Mouse (Mus musculus) MEL (cell line): Measurements from ENCODE around the gene Unc5cl. TPM values are rescaled to one million over a fixed set of nuclear protein-coding genes. Genes with fewer than 3 reads are reported as not detected.

Source experiments
- DNase-seq: peaks from one replicate; pipeline ENCODE4 v3.0.0; 2011; ENCODE audit warnings: low read depth, low spot score
- H3K27ac ChIP-seq: 2 replicates; pipeline ENCODE4 v1.5.1; 2012; ENCODE audit warnings: low read depth, mild to moderate bottlenecking, control low read depth, low read length, moderate library complexity; ENCODE audit not compliant: control insufficient read depth
- H3K27me3 ChIP-seq, 2 experiments: fragments of 150-350 bp in 1 of 2; sonication (generic) in 1 of 2; 2 replicates each; pipeline ENCODE4 v1.6.1; 2012; ENCODE audit warnings: low read length in 2 of 2, mild to moderate bottlenecking in 2 of 2, improper control_type of control experiment in 1 of 2, moderate library complexity in 1 of 2; ENCODE audit not compliant: insufficient read depth in 2 of 2, control insufficient read depth in 1 of 2
- H3K36me3 ChIP-seq, 2 experiments: 2 replicates each; pipeline ENCODE4 v1.6.1; 2012 to 2014; ENCODE audit warnings: low read length in 2 of 2, improper control_type of control experiment in 1 of 2, inconsistent platforms in 1 of 2, mild to moderate bottlenecking in 1 of 2; ENCODE audit not compliant: insufficient read depth in 2 of 2, control insufficient read depth in 1 of 2
- H3K4me1 ChIP-seq, 2 experiments: fragments of 150-350 bp in 1 of 2; sonication (generic) in 1 of 2; 2 replicates each; pipeline ENCODE4 v1.6.1; 2012; ENCODE audit warnings: low read length in 2 of 2, improper control_type of control experiment in 1 of 2, mild to moderate bottlenecking in 1 of 2; ENCODE audit not compliant: insufficient read depth in 2 of 2, control insufficient read depth in 1 of 2
- H3K4me3 ChIP-seq, 2 experiments: fragments of 150-350 bp in 1 of 2; sonication (generic) in 1 of 2; 2 replicates each; pipeline ENCODE4 v1.5.1; 2012; ENCODE audit warnings: low read depth in 2 of 2, low read length in 2 of 2, mild to moderate bottlenecking in 2 of 2, moderate library complexity in 2 of 2, control low read depth in 1 of 2, improper control_type of control experiment in 1 of 2; ENCODE audit not compliant: control insufficient read depth in 1 of 2, insufficient read depth in 1 of 2
- H3K79me2 ChIP-seq: 2 replicates; pipeline ENCODE4 v1.6.1; 2012; ENCODE audit warnings: mild to moderate bottlenecking, low read length, moderate library complexity; ENCODE audit not compliant: control insufficient read depth, poor library complexity, insufficient read depth
- H3K9ac ChIP-seq: 2 replicates; pipeline ENCODE4 v1.6.1; 2012; ENCODE audit warnings: low read depth, mild to moderate bottlenecking, control low read depth, low read length, moderate library complexity; ENCODE audit not compliant: control insufficient read depth, poor library complexity, severe bottlenecking
- H3K9me3 ChIP-seq: fragments of 150-350 bp; sonication (generic); replicated peaks from 2 replicates; pipeline ENCODE4 v1.6.1; 2012; ENCODE audit warnings: mild to moderate bottlenecking, low read length, improper control_type of control experiment, moderate library complexity; ENCODE audit not compliant: insufficient read depth
- CHD1 ChIP-seq: IDR thresholded peaks from 2 replicates; pipeline ENCODE4 v1.6.1; 2012; ENCODE audit warnings: low read depth, mild to moderate bottlenecking, inconsistent platforms, low read length, improper control_type of control experiment
- CHD2 ChIP-seq: IDR thresholded peaks from 2 replicates; pipeline ENCODE4 v1.6.1; 2011; ENCODE audit warnings: low read length, improper control_type of control experiment
- ELF1 ChIP-seq: IDR thresholded peaks from 2 replicates; pipeline ENCODE4 v1.6.1; 2014; ENCODE audit warnings: low read depth, mild to moderate bottlenecking, inconsistent platforms, low read length, improper control_type of control experiment, moderate library complexity
- ETS1 ChIP-seq: IDR thresholded peaks from 2 replicates; pipeline ENCODE4 v1.6.1; 2012; ENCODE audit warnings: low read depth, mild to moderate bottlenecking, inconsistent platforms, low read length, improper control_type of control experiment, moderate library complexity
- GABPA ChIP-seq: IDR thresholded peaks from 2 replicates; pipeline ENCODE4 v1.6.1; 2012; ENCODE audit warnings: low read depth, mild to moderate bottlenecking, inconsistent platforms, low read length, improper control_type of control experiment, moderate library complexity
- HCFC1 ChIP-seq: IDR thresholded peaks from 2 replicates; pipeline ENCODE4 v1.6.1; 2012; ENCODE audit warnings: low read depth, mild to moderate bottlenecking, inconsistent platforms, low read length, improper control_type of control experiment, moderate library complexity
- MAZ ChIP-seq: IDR thresholded peaks from 2 replicates; pipeline ENCODE4 v1.6.1; 2012; ENCODE audit warnings: low read depth, mild to moderate bottlenecking, inconsistent platforms, low read length, improper control_type of control experiment
- MYC ChIP-seq: IDR thresholded peaks from 2 replicates; pipeline ENCODE4 v1.6.1; 2011; ENCODE audit warnings: low read depth, mild to moderate bottlenecking, low read length, improper control_type of control experiment, moderate library complexity
- POLR2A ChIP-seq, 2 experiments: IDR thresholded peaks; 2 replicates each; pipeline ENCODE4 v1.6.1; 2011 to 2012; ENCODE audit warnings: low read length in 2 of 2, mild to moderate bottlenecking in 2 of 2, control low read depth in 1 of 2, improper control_type of control experiment in 1 of 2, low read depth in 1 of 2, moderate library complexity in 1 of 2; ENCODE audit not compliant: control insufficient read depth in 1 of 2, insufficient read depth in 1 of 2, poor library complexity in 1 of 2
- POLR2AphosphoS5 ChIP-seq: IDR thresholded peaks from 2 replicates; pipeline ENCODE4 v1.6.1; 2012; ENCODE audit warnings: low read depth, borderline replicate concordance, mild to moderate bottlenecking, inconsistent platforms, low read length, moderate library complexity, mixed read lengths
- SIN3A ChIP-seq: IDR thresholded peaks from 2 replicates; pipeline ENCODE4 v1.6.1; 2012; ENCODE audit warnings: low read length, improper control_type of control experiment, inconsistent platforms
- SMC3 ChIP-seq: IDR thresholded peaks from 2 replicates; pipeline ENCODE4 v1.6.1; 2011; ENCODE audit warnings: low read depth, low read length, improper control_type of control experiment
- TAL1 ChIP-seq: IDR thresholded peaks from 2 replicates; pipeline ENCODE4 v1.6.1; 2012; ENCODE audit warnings: mild to moderate bottlenecking, inconsistent platforms, low read length, moderate library complexity, mixed read lengths
- ZKSCAN1 ChIP-seq: IDR thresholded peaks from 2 replicates; pipeline ENCODE4 v1.6.1; 2012; ENCODE audit warnings: low read depth, mild to moderate bottlenecking, inconsistent platforms, low read length, improper control_type of control experiment, moderate library complexity
- polyA plus RNA-seq, 2 experiments: library from polyadenylated mRNA; stranded (reverse) in 1 of 2; unstranded in 1 of 2; fragments of >175 nt in 1 of 2; fragments of >200 nt in 1 of 2; gene quantifications; 2 replicates each; pipeline versions ENCODE4 v1.2.1 to v1.2.4; 2012; ENCODE audit warnings: low replicate concordance in 2 of 2, low read depth in 1 of 2; ENCODE audit not compliant: insufficient read length in 2 of 2, insufficient read depth in 1 of 2, missing spikeins in 1 of 2
- total RNA-seq: library from RNA; depleted of rRNA; stranded (reverse); fragments of 300-350 nt; gene quantifications from 2 replicates; pipeline ENCODE4 v1.2.3, GENCODE M21; 2012

Unc5cl gene
- total and polyA plus RNA-seq, 3 experiments = 4.7 to 7.7 TPM; not detected in 1

GRCm38 (mm10) chr17:48520352-48520751 lies 65.7 kb downstream of the Unc5cl start:
- no peak overlapping the region for H3K9ac ChIP-seq
- no peaks in the 10 kb centered on the region for H3K27me3 ChIP-seq
- no peak for TF ChIP-seq POLR2AphosphoS5
- TF ChIP-seq MAZ = no peak
- TF ChIP-seq SMC3 = no peak
- TF ChIP-seq TAL1 = no peak
- TF ChIP-seq POLR2A (IDR thresholded peaks at IDR 0.05; ENCODE audit: control insufficient read depth in 1 of 2, insufficient read depth in 1 of 2, low read depth in 1 of 2, low read length in 2 of 2, poor library complexity in 1 of 2) = no peak
- no peak for TF ChIP-seq CHD2
- no peak for TF ChIP-seq ETS1
- TF ChIP-seq HCFC1 = no peak
- TF ChIP-seq SIN3A = no peak
- no peak for TF ChIP-seq MYC
- TF ChIP-seq ZKSCAN1 = no peak
- TF ChIP-seq CHD1 = no peak
- TF ChIP-seq, all 39 proteins: peak for 0
- H3K4me3 ChIP-seq = no peak overlapping the region
- no peaks in the 10 kb centered on the region for H3K4me1 ChIP-seq
- H3K9me3 ChIP-seq = no peaks in the 10 kb centered on the region
- H3K36me3 ChIP-seq = no peaks in the 10 kb centered on the region
- no peaks in the 10 kb centered on the region for H3K79me2 ChIP-seq
- DNase-seq = no peak
- no peak overlapping the region for H3K27ac ChIP-seq

- DNase-seq = no peak
- TF ChIP-seq ELF1 (no peak), ETS1 (no peak), POLR2A (IDR thresholded peaks at IDR 0.05; ENCODE audit: control insufficient read depth in 1 of 2, insufficient read depth in 1 of 2, low read depth in 1 of 2, low read length in 2 of 2, poor library complexity in 1 of 2) (no peak), GABPA (no peak)
- TF ChIP-seq, all 39 proteins: peak for 0
- Histone ChIP-seq H3K27me3 (no peaks in the 10 kb centered on the region), H3K9me3 (no peaks in the 10 kb centered on the region), H3K27ac (no peak overlapping the region), H3K4me3 (no peak overlapping the region), H3K9ac (no peak overlapping the region), H3K4me1 (no peaks in the 10 kb centered on the region), H3K79me2 (no peaks in the 10 kb centered on the region), H3K36me3 (no peaks in the 10 kb centered on the region)
Measured at GRCm38 (mm10) chr17:48523056-48523455, 68.4 kb downstream of the Unc5cl start.
